Mouse (Mus musculus) forebrain, postnatal 0 days (tissue): ENCODE results near the gene Ly75. TPM values are rescaled to one million over a fixed set of nuclear protein-coding genes. Genes with fewer than 3 reads are reported as not detected.

ENCODE experiments used
- ATAC-seq: fragments of 200-750 bp; cut with Nextera tagmentation; 2 replicates; pipeline ENCODE4 v1.8.0; 2017; ENCODE audit warnings: mild to moderate bottlenecking, moderate library complexity
- DNase-seq: peaks from one replicate; pipeline ENCODE4 v3.0.0-alpha.2; 2015
- H3K27ac ChIP-seq: fragments of 300-500 bp; sonication (generic); 2 replicates; pipeline ENCODE4 v1.5.1; 2014; ENCODE audit warnings: low read depth, mild to moderate bottlenecking, antibody characterized with exemption, low read length, moderate library complexity, mixed read lengths
- H3K27me3 ChIP-seq: fragments of 300-500 bp; sonication (generic); 2 replicates; pipeline ENCODE4 v1.6.1; 2014; ENCODE audit warnings: mild to moderate bottlenecking, low read length, mixed read lengths; ENCODE audit not compliant: insufficient read depth
- H3K36me3 ChIP-seq: fragments of 300-500 bp; sonication (generic); 2 replicates; pipeline ENCODE4 v1.6.1; 2014; ENCODE audit warnings: mild to moderate bottlenecking, moderate library complexity; ENCODE audit not compliant: insufficient read depth
- H3K4me1 ChIP-seq: fragments of 300-500 bp; sonication (generic); 2 replicates; pipeline ENCODE4 v1.6.1; 2014; ENCODE audit warnings: antibody characterized with exemption; ENCODE audit not compliant: insufficient read depth
- H3K4me2 ChIP-seq: fragments of 300-500 bp; sonication (generic); 2 replicates; pipeline ENCODE4 v1.6.1; 2014; ENCODE audit warnings: low read depth, mild to moderate bottlenecking, moderate library complexity
- H3K4me3 ChIP-seq: fragments of 300-500 bp; sonication (generic); 2 replicates; pipeline ENCODE4 v1.5.1; 2014; ENCODE audit warnings: low read depth, low read length, mixed read lengths
- H3K9ac ChIP-seq: fragments of 300-500 bp; sonication (generic); 2 replicates; pipeline ENCODE4 v1.6.1; 2014; ENCODE audit warnings: mild to moderate bottlenecking
- H3K9me3 ChIP-seq: fragments of 300-500 bp; sonication (generic); 2 replicates; pipeline ENCODE4 v1.6.1; 2016; ENCODE audit warnings: low read length
- CTCF ChIP-seq: sonication (generic); IDR thresholded peaks from 2 replicates; pipeline ENCODE4 v1.5.1; 2016; ENCODE audit warnings: antibody characterized with exemption, control low read depth, low read depth
- WGBS: fragments of 180-500 bp; shearing (Covaris S2); extraction: QIAGEN DNeasy Blood & Tissue Kit; methylation state at CpG from one replicate; pipeline ENCODE4 v1.1.7; 2014; 5-methylcytosine and 5-hydroxymethylcytosine counted together
- polyA plus RNA-seq: library from polyadenylated mRNA; unstranded; fragments of >200 nt; fragmentation: Nextera tagmentation; extraction: Ambion mirVana; gene quantifications from 2 replicates; pipeline ENCODE4 v1.2.1, GENCODE M21; 2015
- total RNA-seq: library from RNA; depleted of rRNA; stranded (reverse); fragments of >200 nt; gene quantifications from 2 replicates; pipeline ENCODE4 v1.2.3, GENCODE M21; 2014

The Ly75 gene
- total and polyA plus RNA-seq, 2 experiments from 2014 or later, result 1.7 to 4.8 TPM

- WGBS, result 96% methylated on average over 15 of the region's 15 CpGs
Measured at GRCm38 (mm10) chr2:60375608-60376107, 7.4 kb downstream of the Ly75 start.

GRCm38 (mm10) chr2:60375126-60375525 lies 8.0 kb downstream of the Ly75 start:
- no peak overlapping the region for H3K9ac ChIP-seq
- no peaks in the 10 kb centered on the region for H3K36me3 ChIP-seq
- H3K9me3 ChIP-seq, result no peaks in the 10 kb centered on the region
- ATAC-seq (no peak), DNase-seq (no peak)
- H3K4me3 ChIP-seq, result no peak overlapping the region
- TF ChIP-seq CTCF, result no peak
- H3K4me2 ChIP-seq, result no peak overlapping the region
- no peak overlapping the region for H3K27ac ChIP-seq
- no peaks in the 10 kb centered on the region for H3K4me1 ChIP-seq
- H3K27me3 ChIP-seq, result no peaks in the 10 kb centered on the region
- WGBS, result 94% methylated on average over 8 of the region's 8 CpGs

More at GRCm38 (mm10) chr2:60375608-60376107, 7.4 kb downstream of the Ly75 start:
- Histone ChIP-seq H3K36me3 (no peaks in the 10 kb centered on the region), H3K4me2 (no peak overlapping the region), H3K27me3 (no peaks in the 10 kb centered on the region), H3K27ac (no peak overlapping the region), H3K9ac (no peak overlapping the region), H3K4me1 (no peaks in the 10 kb centered on the region), H3K4me3 (no peak overlapping the region), H3K9me3 (no peaks in the 10 kb centered on the region)
- ATAC-seq (no peak), DNase-seq (no peak)
- no peak for TF ChIP-seq CTCF

GRCm38 (mm10) chr2:60370188-60370587 lies 12.9 kb downstream of the Ly75 start:
- Histone ChIP-seq H3K36me3 (no peaks in the 10 kb centered on the region), H3K4me3 (no peak overlapping the region), H3K27ac (no peak overlapping the region), H3K9ac (no peak overlapping the region), H3K4me1 (no peaks in the 10 kb centered on the region), H3K9me3 (no peaks in the 10 kb centered on the region), H3K27me3 (no peaks in the 10 kb centered on the region), H3K4me2 (no peak overlapping the region)
- no peak for ATAC-seq
- WGBS, result 91% methylated on average over 5 of the region's 5 CpGs
- no peak for DNase-seq
- no peak for TF ChIP-seq CTCF

- Histone ChIP-seq H3K4me3 (no peak overlapping the region), H3K9ac (no peak overlapping the region), H3K27ac (no peak overlapping the region), H3K36me3 (no peaks in the 10 kb centered on the region), H3K4me2 (no peak overlapping the region), H3K9me3 (no peaks in the 10 kb centered on the region), H3K27me3 (no peaks in the 10 kb centered on the region), H3K4me1 (no peaks in the 10 kb centered on the region)
- DNase-seq, result no peak
- ATAC-seq, result no peak
- 65% methylated on average over 4 of the region's 4 CpGs for WGBS
- TF ChIP-seq CTCF, result no peak
Measured at GRCm38 (mm10) chr2:60369454-60369853, 13.6 kb downstream of the Ly75 start.

GRCm38 (mm10) chr2:60367871-60368270 lies 15.2 kb downstream of the Ly75 start:
- ATAC-seq (no peak), DNase-seq (no peak)
- Histone ChIP-seq H3K36me3 (no peaks in the 10 kb centered on the region), H3K4me1 (no peaks in the 10 kb centered on the region), H3K9me3 (no peaks in the 10 kb centered on the region), H3K4me2 (no peak overlapping the region), H3K4me3 (no peak overlapping the region), H3K27me3 (no peaks in the 10 kb centered on the region), H3K27ac (no peak overlapping the region), H3K9ac (no peak overlapping the region)
- 88% methylated on average over 7 of the region's 7 CpGs for WGBS
- no peak for TF ChIP-seq CTCF

GRCm38 (mm10) chr2:60367204-60367603 lies 15.9 kb downstream of the Ly75 start:
- 94% methylated on average over 2 of the region's 2 CpGs for WGBS
- Histone ChIP-seq H3K9me3 (no peaks in the 10 kb centered on the region), H3K27ac (no peak overlapping the region), H3K27me3 (no peaks in the 10 kb centered on the region), H3K9ac (no peak overlapping the region), H3K36me3 (no peaks in the 10 kb centered on the region), H3K4me3 (no peak overlapping the region), H3K4me2 (no peak overlapping the region), H3K4me1 (no peaks in the 10 kb centered on the region)
- ATAC-seq (no peak), DNase-seq (no peak)
- no peak for TF ChIP-seq CTCF

- H3K36me3 ChIP-seq, result no peaks in the 10 kb centered on the region
- H3K4me2 ChIP-seq, result no peak overlapping the region
- H3K9ac ChIP-seq, result no peak overlapping the region
- DNase-seq, result no peak
- no peak overlapping the region for H3K4me3 ChIP-seq
- no peak for ATAC-seq
- no peak overlapping the region for H3K27ac ChIP-seq
- no peaks in the 10 kb centered on the region for H3K9me3 ChIP-seq
- no peaks in the 10 kb centered on the region for H3K4me1 ChIP-seq
- WGBS, result 74% methylated on average over 5 of the region's 5 CpGs
- no peak for TF ChIP-seq CTCF
- H3K27me3 ChIP-seq, result no peaks in the 10 kb centered on the region
Measured at GRCm38 (mm10) chr2:60365820-60366610, 17.1 kb downstream of the Ly75 start.
